Mouse (Mus musculus) neural tube, embryonic 15.5 days (tissue): Measurements from ENCODE around the gene Lyar. TPM values are rescaled to one million over a fixed set of nuclear protein-coding genes. Genes with fewer than 3 reads are reported as not detected.

Experiments
- ATAC-seq: fragments of 200-750 bp; cut with Nextera tagmentation; 2 replicates; pipeline ENCODE4 v1.8.0; 2017; ENCODE audit warnings: mild to moderate bottlenecking, moderate TSS enrichment, moderate library complexity; ENCODE audit not compliant: low FRiP score
- H3K27ac ChIP-seq: fragments of 300-500 bp; sonication (generic); replicated peaks from 2 replicates; pipeline ENCODE4 v1.5.1; 2015; ENCODE audit warnings: mild to moderate bottlenecking, inconsistent platforms
- H3K27me3 ChIP-seq: fragments of 300-500 bp; sonication (generic); replicated peaks from 2 replicates; pipeline ENCODE4 v1.6.1; 2015; ENCODE audit warnings: inconsistent platforms
- H3K36me3 ChIP-seq: fragments of 300-500 bp; sonication (generic); 2 replicates; pipeline ENCODE4 v1.6.1; 2015; ENCODE audit warnings: inconsistent platforms
- H3K4me1 ChIP-seq: fragments of 300-500 bp; sonication (generic); 2 replicates; pipeline ENCODE4 v1.6.1; 2015; ENCODE audit warnings: inconsistent platforms
- H3K4me2 ChIP-seq: fragments of 300-500 bp; sonication (generic); 2 replicates; pipeline ENCODE4 v1.6.1; 2015; ENCODE audit warnings: inconsistent platforms, mild to moderate bottlenecking, moderate library complexity
- H3K4me3 ChIP-seq: fragments of 300-500 bp; sonication (generic); replicated peaks from 2 replicates; pipeline ENCODE4 v1.5.1; 2015; ENCODE audit warnings: mild to moderate bottlenecking, inconsistent platforms
- H3K9ac ChIP-seq: fragments of 300-500 bp; sonication (generic); replicated peaks from 2 replicates; pipeline ENCODE4 v1.6.1; 2015; ENCODE audit warnings: mild to moderate bottlenecking, inconsistent platforms
- H3K9me3 ChIP-seq: fragments of 300-500 bp; sonication (generic); replicated peaks from 2 replicates; pipeline ENCODE4 v1.6.1; 2016; ENCODE audit warnings: inconsistent platforms
- WGBS: fragments of 180-500 bp; shearing (Covaris S2); methylation state at CpG from one replicate; pipeline ENCODE4 v1.1.7; 2015; ENCODE audit warnings: mixed read lengths; 5-methylcytosine and 5-hydroxymethylcytosine counted together
- polyA plus RNA-seq: library from polyadenylated mRNA; unstranded; fragments of >200 nt; fragmentation: Nextera tagmentation; extraction: Ambion mirVana; gene quantifications from 2 replicates; pipeline ENCODE4 v1.2.1, GENCODE M21; 2015

The Lyar gene
- polyA plus RNA-seq, 1 experiment from 2014 or later, result 38.7 TPM

DNA sequence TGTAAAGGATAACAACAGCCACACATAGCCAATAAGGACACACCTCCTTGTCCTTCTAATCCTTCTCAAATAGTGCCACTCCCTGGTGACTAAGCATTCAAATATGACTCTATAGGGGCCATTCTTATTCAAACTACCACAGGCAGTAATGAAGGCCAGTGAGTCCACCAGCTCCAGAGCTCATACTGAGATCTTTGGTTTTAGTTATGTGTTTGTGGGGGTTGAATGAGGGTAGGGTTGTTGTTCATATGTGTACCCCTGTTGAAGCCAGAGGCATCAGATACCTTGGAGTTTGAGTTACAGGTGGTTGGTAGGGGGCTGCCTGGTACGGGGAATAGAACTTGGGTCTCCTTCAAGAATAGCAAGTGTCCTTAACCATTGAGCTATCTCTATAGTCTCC lies 36.3 kb downstream of the Lyar start:
- Histone ChIP-seq H3K27me3 (no peaks in the 10 kb centered on the region), H3K9ac (no peak overlapping the region), H3K36me3 (no peaks in the 10 kb centered on the region), H3K27ac (no peak overlapping the region), H3K4me3 (no peak overlapping the region), H3K4me1 (peaks cover 13% of the 10 kb centered on the region), H3K9me3 (no peaks in the 10 kb centered on the region), H3K4me2 (no peak overlapping the region)
- WGBS, result 85% methylated on average over 1 of the region's 1 CpGs
- no peak for ATAC-seq

DNA sequence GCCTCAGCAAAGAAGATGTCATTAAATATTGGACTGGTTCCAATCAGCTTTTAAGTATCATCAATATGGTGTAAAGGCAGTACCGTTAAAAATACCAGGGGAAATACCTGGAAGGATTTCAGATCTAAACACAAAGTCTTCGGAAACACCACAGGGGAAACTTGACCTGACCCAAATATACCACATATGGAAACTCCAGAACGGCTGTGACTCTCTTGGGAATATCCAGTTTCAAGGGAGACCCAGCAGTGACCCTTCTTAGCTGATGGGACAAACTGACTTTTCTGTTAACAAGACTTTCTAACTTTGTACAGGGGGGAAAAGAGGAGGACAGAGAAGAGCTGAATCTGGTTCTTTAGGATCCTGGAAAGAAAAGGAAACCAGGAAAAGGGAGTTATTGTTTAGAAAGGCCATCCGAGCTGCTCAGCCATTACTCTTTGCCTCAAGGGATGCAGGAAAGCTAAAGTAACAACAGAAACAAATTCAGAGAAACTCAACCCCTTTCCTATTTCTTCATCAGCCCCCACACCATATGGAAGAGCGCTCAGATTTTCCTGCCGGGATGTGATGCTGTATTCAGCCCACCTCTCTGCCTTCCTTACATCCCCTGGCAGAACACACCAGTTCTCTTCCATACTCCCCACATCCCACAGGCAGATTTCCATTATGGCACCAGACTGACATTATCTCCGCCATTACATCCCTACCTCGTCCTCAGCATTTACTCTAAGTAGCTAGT lies 37.9 kb downstream of the Lyar start:
- H3K4me1 ChIP-seq, result peaks cover 13% of the 10 kb centered on the region
- no peaks in the 10 kb centered on the region for H3K9me3 ChIP-seq
- ATAC-seq, result no peak
- no peak overlapping the region for H3K9ac ChIP-seq
- no peaks in the 10 kb centered on the region for H3K27me3 ChIP-seq
- H3K4me3 ChIP-seq, result no peak overlapping the region
- H3K36me3 ChIP-seq, result peaks cover 9% of the 10 kb centered on the region
- no peak overlapping the region for H3K4me2 ChIP-seq
- H3K27ac ChIP-seq, result no peak overlapping the region
- WGBS, result 83% methylated on average over 8 of the region's 8 CpGs

DNA sequence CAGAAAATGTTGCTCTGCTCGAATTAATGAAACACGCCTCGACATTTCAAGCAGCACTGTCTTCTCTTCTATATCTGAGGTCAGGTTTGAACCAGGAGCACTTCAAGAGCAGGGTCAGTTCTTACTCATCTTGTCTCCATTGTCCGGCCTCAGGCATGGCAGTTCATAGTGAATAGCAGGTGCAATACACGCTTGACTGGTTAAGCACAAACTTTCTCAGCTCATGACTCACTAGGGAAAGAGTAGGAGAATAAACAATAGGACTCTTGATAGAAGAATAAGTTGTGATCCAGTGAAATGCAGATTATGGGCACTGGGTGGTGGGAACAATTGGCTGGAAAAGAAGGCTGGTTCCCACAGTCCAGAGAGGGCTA lies 38.5 kb downstream of the Lyar start:
- WGBS, result 77% methylated on average over 5 of the region's 5 CpGs
- peaks cover 15% of the 10 kb centered on the region for H3K36me3 ChIP-seq
- H3K27ac ChIP-seq, result no peak overlapping the region
- no peaks in the 10 kb centered on the region for H3K9me3 ChIP-seq
- H3K27me3 ChIP-seq, result no peaks in the 10 kb centered on the region
- H3K4me3 ChIP-seq, result no peak overlapping the region
- peaks cover 13% of the 10 kb centered on the region for H3K4me1 ChIP-seq
- ATAC-seq, result no peak
- no peak overlapping the region for H3K4me2 ChIP-seq
- H3K9ac ChIP-seq, result no peak overlapping the region

DNA sequence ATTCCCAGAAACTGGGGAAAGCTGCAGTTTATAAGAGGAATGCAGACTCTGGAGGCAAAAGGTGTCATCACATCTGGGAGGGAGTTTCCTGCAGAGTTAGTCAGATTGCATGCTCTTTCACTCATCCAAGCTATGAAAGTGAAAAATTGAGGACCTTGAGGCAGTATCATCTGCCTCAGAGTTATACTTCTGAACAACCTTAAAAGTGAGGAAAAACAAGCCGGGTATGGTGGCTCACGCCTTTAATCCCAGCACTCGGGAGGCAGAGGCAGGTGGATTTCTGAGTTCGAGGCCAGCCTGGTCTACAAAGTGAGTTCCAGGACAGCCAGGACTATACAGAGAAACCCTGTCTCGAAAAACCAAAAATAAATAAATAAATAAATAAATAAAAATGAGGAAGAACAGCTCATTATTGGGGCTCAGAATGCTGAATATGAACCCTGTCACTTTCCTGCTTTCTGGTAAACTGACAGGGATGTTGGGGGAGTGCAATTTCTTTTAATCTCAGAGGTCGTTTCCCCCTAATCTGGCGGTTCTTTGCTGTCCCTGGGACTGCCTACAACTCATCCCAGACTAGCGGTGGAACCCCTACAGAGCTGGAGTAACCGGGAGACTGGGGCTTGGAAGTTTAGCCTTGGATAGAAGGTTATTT lies 39.3 kb downstream of the Lyar start:
- H3K27ac ChIP-seq, result peak overlapping the region; percentile 78
- peak overlapping the region; percentile 62 for H3K9ac ChIP-seq
- WGBS, result 40% methylated on average over 9 of the region's 9 CpGs
- H3K4me1 ChIP-seq, result peaks cover 13% of the 10 kb centered on the region
- peak overlapping the region; percentile 84 for H3K4me3 ChIP-seq
- peak; percentile 6; the same call in 1 of the 2 replicates for ATAC-seq
- H3K9me3 ChIP-seq, result no peaks in the 10 kb centered on the region
- H3K4me2 ChIP-seq, result peak overlapping the region; percentile 85
- H3K36me3 ChIP-seq, result peaks cover 23% of the 10 kb centered on the region
- no peaks in the 10 kb centered on the region for H3K27me3 ChIP-seq

DNA sequence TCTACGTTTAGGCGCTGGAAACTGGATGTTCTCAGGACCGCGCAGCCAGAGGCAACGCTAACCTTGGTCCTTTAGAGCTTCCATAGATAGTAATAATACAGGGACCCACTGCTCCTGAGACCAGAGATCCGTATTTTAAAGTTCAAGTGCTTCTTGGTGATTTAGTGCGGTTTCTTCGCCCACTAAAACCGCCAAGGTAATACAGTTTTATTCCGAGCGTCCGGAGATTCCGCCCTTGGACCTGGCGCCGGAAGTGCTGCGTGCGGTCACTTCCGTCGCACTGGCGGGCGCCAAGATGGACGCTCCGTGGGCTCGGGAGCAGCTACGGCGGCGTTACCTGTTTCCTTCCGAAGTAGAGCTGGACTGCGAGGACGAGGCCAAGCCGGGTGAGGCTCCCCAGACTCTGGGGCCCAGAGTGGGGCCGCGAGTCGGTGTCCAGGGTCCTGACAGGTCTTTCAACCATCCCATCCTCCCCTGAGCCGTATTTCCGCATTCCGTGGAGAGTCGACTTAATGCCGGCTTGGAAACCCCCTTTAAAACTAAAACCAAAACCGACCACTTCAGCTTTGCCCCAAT lies 39.9 kb downstream of the Lyar start, which contains the start of gene Tmem128:
Gene Tmem128, plus strand, starts transcription at position 79 of the 576 bp plus-strand sequence.
- Histone ChIP-seq H3K27ac (peak within 1 kb of the TSS; percentile 78), H3K4me2 (peak within 1 kb of the TSS; percentile 85), H3K4me1 (peaks cover 13% of the 10 kb centered on the region), H3K9ac (peak within 1 kb of the TSS; percentile 62), H3K27me3 (no peaks in the 10 kb centered on the region), H3K9me3 (no peaks in the 10 kb centered on the region), H3K4me3 (peak within 1 kb of the TSS; percentile 84), H3K36me3 (peaks cover 29% of the 10 kb centered on the region)
- WGBS, result under 1% methylated on average over 40 of the region's 40 CpGs
- ATAC-seq, result peak; percentile 85

DNA sequence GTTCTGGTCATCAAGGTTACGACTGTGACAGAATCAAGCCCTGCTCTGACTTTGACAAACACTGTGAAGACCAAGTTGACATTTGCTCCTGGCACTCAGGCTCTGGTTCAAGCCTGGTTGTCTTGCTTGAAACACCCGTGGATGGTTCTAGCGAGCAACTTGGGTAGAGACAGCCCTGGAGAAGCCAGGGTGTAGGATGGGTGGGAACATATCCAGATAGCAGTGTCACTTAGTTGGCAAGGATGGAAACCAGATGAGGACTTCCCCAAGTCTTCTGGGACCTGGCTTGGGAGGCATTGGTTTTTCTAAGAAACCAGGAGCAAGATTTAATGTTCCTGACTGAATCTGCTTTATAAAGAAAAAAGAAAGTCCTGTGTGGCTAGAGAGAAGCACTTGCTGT lies 50.7 kb downstream of the Lyar start:
- Histone ChIP-seq H3K4me1 (peaks cover 3% of the 10 kb centered on the region; the same call in 1 of the 2 replicates), H3K9ac (no peak overlapping the region), H3K36me3 (peaks cover 41% of the 10 kb centered on the region), H3K4me3 (no peak overlapping the region), H3K27me3 (peaks cover 25% of the 10 kb centered on the region), H3K4me2 (no peak overlapping the region), H3K27ac (no peak overlapping the region), H3K9me3 (no peaks in the 10 kb centered on the region)
- 92% methylated on average over 3 of the region's 3 CpGs for WGBS
- ATAC-seq, result no peak

DNA sequence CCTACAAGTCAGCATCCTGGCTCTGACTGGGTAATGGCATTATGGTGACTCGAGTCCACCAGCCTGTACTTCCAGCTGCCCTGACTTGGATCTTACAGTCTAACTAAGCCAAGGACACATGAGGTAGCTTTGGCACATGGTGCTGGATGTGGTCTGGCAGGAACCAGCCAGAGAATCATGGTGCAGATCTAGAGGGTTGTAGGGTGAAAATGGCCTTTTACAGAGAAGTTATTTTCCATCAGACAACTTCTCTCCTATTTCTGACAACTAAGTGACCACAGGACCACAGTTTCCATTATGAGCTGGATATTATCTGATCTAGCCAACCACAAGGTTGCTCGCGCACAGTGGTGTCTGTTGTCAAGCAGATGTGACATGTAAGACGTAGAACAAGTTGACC lies 53.6 kb downstream of the Lyar start:
- WGBS, result 90% methylated on average over 4 of the region's 4 CpGs
- H3K27me3 ChIP-seq, result peaks cover 53% of the 10 kb centered on the region

DNA sequence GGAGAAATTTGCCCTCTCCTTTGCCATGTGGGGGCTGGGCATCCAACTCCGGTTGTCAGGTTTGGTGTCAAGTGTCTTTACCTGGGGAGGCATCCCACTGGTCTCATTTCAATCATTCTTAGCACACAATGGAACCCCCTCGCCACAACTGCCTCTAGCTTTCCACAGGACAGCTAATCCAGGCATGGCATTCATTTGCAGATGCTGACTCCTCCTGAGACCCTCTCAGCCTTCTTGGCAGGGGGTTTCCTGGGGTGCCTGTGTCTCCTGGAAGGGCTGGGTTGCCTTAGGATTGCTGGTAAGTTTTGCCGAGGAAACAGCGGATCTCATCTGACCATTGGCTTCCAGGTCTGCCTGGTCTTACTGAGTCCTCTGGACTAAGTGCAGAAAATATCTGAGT lies 55.5 kb downstream of the Lyar start, which contains the start of gene Otop1:
Gene Otop1, plus strand, starts transcription at position 202 of the 400 bp plus-strand sequence.
- no peak within 1 kb of the TSS for H3K9ac ChIP-seq
- no peak within 1 kb of the TSS for H3K27ac ChIP-seq
- peaks cover 72% of the 10 kb centered on the region for H3K27me3 ChIP-seq
- H3K36me3 ChIP-seq, result peaks cover 10% of the 10 kb centered on the region; the same call in 1 of the 2 replicates
- peak within 1 kb of the TSS; percentile 39 for H3K4me3 ChIP-seq
- WGBS, result 5% methylated on average over 4 of the region's 4 CpGs
- H3K4me2 ChIP-seq, result peak within 1 kb of the TSS; percentile 66
- H3K9me3 ChIP-seq, result no peaks in the 10 kb centered on the region
- ATAC-seq, result no peak
- H3K4me1 ChIP-seq, result peaks cover 22% of the 10 kb centered on the region

More for the DNA sequence above, 53.6 kb downstream of the Lyar start:
- H3K9ac ChIP-seq, result no peak overlapping the region
- no peak for ATAC-seq
- H3K4me2 ChIP-seq, result no peak overlapping the region
- H3K27ac ChIP-seq, result no peak overlapping the region
- H3K36me3 ChIP-seq, result peaks cover 18% of the 10 kb centered on the region
- H3K4me1 ChIP-seq, result peaks cover 22% of the 10 kb centered on the region
- no peak overlapping the region for H3K4me3 ChIP-seq
- no peaks in the 10 kb centered on the region for H3K9me3 ChIP-seq

DNA sequence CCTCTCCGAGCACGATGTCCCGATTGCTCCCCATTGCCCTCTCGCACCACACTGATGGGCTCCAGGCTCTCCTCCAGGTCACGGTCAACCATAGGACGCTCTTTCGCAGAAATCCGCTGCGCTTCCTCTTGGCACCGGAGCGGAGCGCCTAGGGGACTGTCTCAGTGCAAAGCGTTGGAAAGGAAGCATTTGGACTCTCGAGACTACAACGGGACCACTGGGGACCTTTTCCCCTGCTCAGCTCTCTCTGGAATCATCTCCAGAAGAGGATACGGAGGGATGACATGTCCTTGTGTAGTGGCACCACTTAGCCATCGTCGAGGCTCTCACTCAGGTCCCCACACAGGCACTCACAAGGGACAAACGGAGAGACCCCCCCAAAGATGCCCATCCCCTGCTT lies 56.2 kb downstream of the Lyar start:
- H3K36me3 ChIP-seq, result peaks cover 3% of the 10 kb centered on the region; the same call in 1 of the 2 replicates
- ATAC-seq, result no peak
- WGBS, result under 1% methylated on average over 19 of the region's 19 CpGs
- H3K4me1 ChIP-seq, result peaks cover 22% of the 10 kb centered on the region
- H3K4me2 ChIP-seq, result peak overlapping the region; percentile 66
- H3K9ac ChIP-seq, result no peak overlapping the region
- peak overlapping the region; percentile 39 for H3K4me3 ChIP-seq
- H3K27ac ChIP-seq, result no peak overlapping the region
- peaks cover 74% of the 10 kb centered on the region for H3K27me3 ChIP-seq
- H3K9me3 ChIP-seq, result no peaks in the 10 kb centered on the region

DNA sequence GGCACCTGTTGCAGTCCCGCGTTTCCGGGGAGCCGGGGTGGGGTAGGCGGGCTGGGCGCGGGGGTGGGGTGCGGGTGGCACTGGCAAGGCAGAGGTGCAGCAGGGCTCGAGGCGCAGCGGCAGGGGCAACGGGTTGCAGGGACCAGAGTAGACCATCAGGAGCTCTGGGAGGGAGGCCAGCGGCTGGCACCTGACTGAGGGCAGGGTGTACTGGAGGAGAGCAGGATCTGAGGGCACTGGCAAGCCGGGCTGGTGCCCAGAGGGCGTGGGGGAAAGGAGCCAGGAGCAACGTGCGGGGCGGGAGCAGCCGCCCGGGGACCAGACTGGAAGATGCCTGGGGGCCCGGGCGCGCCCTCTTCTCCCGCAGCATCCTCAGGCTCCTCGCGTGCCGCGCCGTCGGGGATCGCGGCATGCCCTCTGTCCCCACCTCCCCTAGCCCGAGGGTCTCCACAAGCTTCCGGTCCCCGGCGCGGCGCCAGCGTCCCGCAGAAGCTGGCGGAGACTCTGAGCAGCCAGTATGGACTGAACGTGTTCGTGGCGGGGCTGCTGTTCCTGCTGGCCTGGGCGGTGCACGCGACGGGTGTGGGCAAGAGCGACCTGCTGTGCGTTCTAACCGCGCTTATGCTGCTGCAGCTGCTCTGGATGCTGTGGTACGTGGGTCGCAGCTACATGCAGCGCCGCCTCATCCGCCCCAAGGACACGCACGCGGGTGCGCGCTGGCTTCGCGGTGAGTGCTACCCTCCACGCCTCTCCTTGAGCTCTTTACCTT lies 57.0 kb downstream of the Lyar start:
- Histone ChIP-seq H3K4me2 (peak overlapping the region; percentile 66), H3K4me1 (peaks cover 22% of the 10 kb centered on the region), H3K4me3 (peak overlapping the region; percentile 39), H3K9me3 (no peaks in the 10 kb centered on the region), H3K9ac (peak overlapping the region; percentile 24; the same call in 1 of the 2 replicates), H3K27me3 (peaks cover 74% of the 10 kb centered on the region), H3K27ac (no peak overlapping the region), H3K36me3 (no peaks in the 10 kb centered on the region)
- under 1% methylated on average over 65 of the region's 65 CpGs for WGBS
- ATAC-seq, result 0 out of 2 replicates have a peak, but pooled peaks have one; percentile 39

DNA sequence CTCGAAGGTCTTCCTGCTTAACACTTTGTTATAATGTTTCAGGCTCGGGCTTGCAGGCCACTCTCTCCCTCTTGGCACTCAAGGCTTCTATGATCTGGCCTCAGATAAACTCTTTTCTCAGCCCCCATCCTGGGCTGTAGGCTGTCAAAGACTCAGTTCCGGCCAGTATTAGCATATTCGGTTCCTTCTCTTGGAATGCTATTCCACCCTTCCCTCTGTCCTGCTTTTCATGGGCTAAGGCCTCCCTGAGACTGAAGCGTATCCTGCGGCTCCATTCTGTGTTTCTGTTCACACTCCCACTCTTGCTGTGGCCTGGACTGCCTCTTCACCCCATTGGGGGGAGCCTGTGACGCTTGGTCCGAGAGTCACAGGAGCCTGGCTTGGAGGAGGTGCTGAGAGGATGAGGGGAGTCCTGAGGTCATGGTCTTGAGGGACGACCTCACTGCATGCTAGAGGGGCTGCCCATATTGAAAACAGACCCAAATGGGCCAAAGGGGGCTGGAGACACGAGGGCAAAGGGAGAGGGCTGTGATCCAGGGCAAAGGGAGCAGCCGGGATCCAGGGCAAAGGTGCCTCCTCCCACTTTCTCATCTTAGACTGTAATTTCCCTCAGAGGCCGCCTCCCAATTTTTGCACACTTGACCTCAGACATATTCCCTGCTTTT lies 57.8 kb downstream of the Lyar start:
- Histone ChIP-seq H3K9me3 (no peaks in the 10 kb centered on the region), H3K4me3 (peak overlapping the region; percentile 39), H3K36me3 (no peaks in the 10 kb centered on the region), H3K9ac (0 out of 2 replicates have a peak overlapping the region, but pooled peaks have one; percentile 24), H3K4me1 (peaks cover 22% of the 10 kb centered on the region), H3K27me3 (peaks cover 74% of the 10 kb centered on the region), H3K27ac (no peak overlapping the region), H3K4me2 (peak overlapping the region; percentile 66)
- WGBS, result 18% methylated on average over 12 of the region's 12 CpGs
- no peak for ATAC-seq
